Mouse (Mus musculus) intestine, postnatal 0 days (tissue): ENCODE data around the gene Ppp1r12b. TPM values are rescaled to one million over a fixed set of nuclear protein-coding genes. Genes with fewer than 3 reads are reported as not detected.

Source experiments
- ATAC-seq: fragments of 200-750 bp; cut with Nextera tagmentation; 2 replicates; pipeline ENCODE4 v1.8.0; 2017; ENCODE audit warnings: mild to moderate bottlenecking, moderate TSS enrichment, moderate library complexity
- H3K27ac ChIP-seq: fragments of 300-500 bp; sonication (generic); 2 replicates; pipeline ENCODE4 v1.5.1; 2014; ENCODE audit warnings: mild to moderate bottlenecking, low read depth, low read length, moderate library complexity
- H3K27me3 ChIP-seq: fragments of 300-500 bp; sonication (generic); replicated peaks from 2 replicates; pipeline ENCODE4 v1.6.1; 2014; ENCODE audit warnings: low read length, mixed read lengths; ENCODE audit not compliant: control insufficient read depth, insufficient read depth
- H3K36me3 ChIP-seq: fragments of 300-500 bp; sonication (generic); 2 replicates; pipeline ENCODE4 v1.6.1; 2014; ENCODE audit warnings: mild to moderate bottlenecking, moderate library complexity; ENCODE audit not compliant: control insufficient read depth, insufficient read depth
- H3K4me1 ChIP-seq: fragments of 300-500 bp; sonication (generic); replicated peaks from 2 replicates; pipeline ENCODE4 v1.6.1; 2014; ENCODE audit warnings: antibody characterized with exemption, low read length, mixed read lengths; ENCODE audit not compliant: control insufficient read depth, insufficient read depth
- H3K4me2 ChIP-seq: fragments of 300-500 bp; sonication (generic); replicated peaks from 2 replicates; pipeline ENCODE4 v1.6.1; 2014; ENCODE audit warnings: low read depth, mild to moderate bottlenecking, moderate library complexity
- H3K4me3 ChIP-seq: fragments of 300-500 bp; sonication (generic); 2 replicates; pipeline ENCODE4 v1.5.1; 2014; ENCODE audit warnings: low read depth, low read length
- H3K9ac ChIP-seq: fragments of 300-500 bp; sonication (generic); 2 replicates; pipeline ENCODE4 v1.6.1; 2014; ENCODE audit warnings: mild to moderate bottlenecking, low read depth, low read length
- H3K9me3 ChIP-seq: fragments of 300-500 bp; sonication (generic); 2 replicates; pipeline ENCODE4 v1.6.1; 2016; ENCODE audit warnings: mixed run types; ENCODE audit not compliant: control insufficient read depth
- CTCF ChIP-seq: sonication (generic); IDR thresholded peaks from 2 replicates; pipeline ENCODE4 v1.5.1; 2016; ENCODE audit warnings: low read depth, mild to moderate bottlenecking, control low read depth, antibody characterized with exemption, moderate library complexity
- WGBS: fragments of 180-500 bp; shearing (Covaris S2); extraction: QIAGEN DNeasy Blood & Tissue Kit; methylation state at CpG from one replicate; pipeline ENCODE4 v1.1.7; 2014; 5-methylcytosine and 5-hydroxymethylcytosine counted together
- polyA plus RNA-seq: library from polyadenylated mRNA; unstranded; fragments of >200 nt; fragmentation: Nextera tagmentation; extraction: Ambion mirVana; gene quantifications from 2 replicates; pipeline ENCODE4 v1.2.1, GENCODE M21; 2015

Gene Ppp1r12b
- polyA plus RNA-seq, 1 experiment from 2014 or later = 11.5 TPM

DNA sequence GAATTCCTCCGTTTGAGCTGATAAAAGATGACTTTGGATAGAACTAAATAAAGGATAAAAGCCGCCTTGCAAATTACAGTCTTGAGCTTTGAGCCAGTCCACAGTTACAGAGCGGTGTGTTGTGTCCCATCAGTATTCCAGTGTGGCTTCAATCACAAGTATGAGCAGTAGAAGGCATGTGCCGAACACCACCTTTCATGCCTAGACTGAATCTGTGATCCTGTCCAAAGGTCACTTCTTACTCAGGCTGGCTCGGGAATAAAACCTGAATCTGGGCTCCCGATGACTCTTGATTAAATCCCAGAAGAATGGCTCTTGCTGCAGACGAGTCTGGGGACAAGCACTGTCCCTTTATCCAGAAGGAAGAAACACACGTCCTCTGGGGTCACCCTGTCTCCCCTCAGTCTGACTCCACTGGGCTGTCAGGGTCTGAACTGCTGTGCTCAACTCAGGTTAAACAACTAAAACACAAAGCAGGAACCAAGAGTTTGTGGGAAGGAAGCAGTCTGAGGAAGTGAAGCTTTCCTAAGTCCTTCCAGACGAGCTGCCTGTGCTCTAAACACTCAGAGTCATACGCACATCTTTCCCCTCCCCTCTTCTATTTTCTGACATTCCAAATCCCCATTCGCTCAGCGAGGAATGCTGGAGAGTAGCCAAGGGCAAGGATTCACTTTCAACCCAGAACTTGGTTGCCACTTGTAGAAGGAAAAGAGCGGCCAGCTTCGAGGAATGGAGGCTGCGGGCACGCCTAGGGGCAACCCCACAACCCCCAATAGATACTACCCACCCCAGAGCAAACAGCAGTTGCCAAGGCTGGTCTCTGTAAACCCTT is 152.2 kb downstream of the Ppp1r12b start:
- Histone ChIP-seq H3K27me3 (no peaks in the 10 kb centered on the region), H3K36me3 (no peaks in the 10 kb centered on the region; the same call in 1 of the 2 replicates), H3K9me3 (no peaks in the 10 kb centered on the region), H3K9ac (peak overlapping the region; percentile 55), H3K27ac (peak overlapping the region; percentile 55), H3K4me2 (peak overlapping the region; percentile 37), H3K4me1 (no peaks in the 10 kb centered on the region), H3K4me3 (peak overlapping the region; percentile 24)
- WGBS = 31% methylated on average over 16 of the region's 16 CpGs
- TF ChIP-seq CTCF = no peak
- ATAC-seq = no peak; the same call in 1 of the 2 replicates

DNA sequence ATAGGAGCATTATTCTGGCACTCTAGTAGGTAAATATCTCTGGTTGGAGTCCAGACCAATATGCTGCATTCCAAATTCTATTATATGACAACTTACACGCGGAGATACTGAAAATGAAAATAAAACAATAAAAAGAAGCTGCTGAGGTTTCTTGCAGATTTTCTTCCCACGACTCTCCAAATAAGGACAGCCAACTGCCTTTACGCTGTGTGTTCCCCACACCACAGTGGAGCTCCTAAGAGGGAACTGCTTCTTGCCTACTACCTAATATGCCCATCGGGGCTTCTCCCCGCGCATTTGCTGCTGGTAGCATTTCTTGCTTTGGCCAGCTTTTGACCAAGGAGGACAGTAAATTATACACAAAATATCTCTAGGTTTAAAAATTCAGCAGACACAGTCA is 154.0 kb downstream of the Ppp1r12b start:
- Histone ChIP-seq H3K4me1 (no peaks in the 10 kb centered on the region), H3K36me3 (no peaks in the 10 kb centered on the region; the same call in 1 of the 2 replicates), H3K9ac (peak overlapping the region; percentile 55), H3K9me3 (no peaks in the 10 kb centered on the region), H3K4me3 (peak overlapping the region; percentile 24), H3K4me2 (peak overlapping the region; percentile 37), H3K27ac (peak overlapping the region; percentile 60; the same call in 1 of the 2 replicates), H3K27me3 (no peaks in the 10 kb centered on the region)
- no peak for ATAC-seq
- no peak for TF ChIP-seq CTCF
- WGBS = 62% methylated on average over 7 of the region's 7 CpGs

DNA sequence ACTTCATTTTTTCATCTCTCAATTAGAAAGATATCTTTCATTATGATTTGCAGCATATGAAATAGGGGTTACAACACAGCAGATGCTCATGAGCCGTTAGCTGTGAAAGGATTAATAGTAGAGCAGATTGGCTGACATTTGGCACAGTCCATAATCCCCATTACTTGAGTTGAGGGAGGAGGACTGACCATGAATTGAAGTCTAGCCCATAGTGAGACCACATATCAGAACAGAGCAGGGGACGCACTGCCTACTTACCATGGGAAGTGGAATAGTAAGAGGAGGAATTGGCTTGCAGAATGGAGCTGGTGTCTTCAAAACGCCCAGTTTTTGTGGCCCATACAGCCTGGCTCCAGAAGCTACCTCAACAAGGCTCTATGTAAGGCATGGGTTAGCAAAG is 159.2 kb downstream of the Ppp1r12b start:
- ATAC-seq = no peak
- TF ChIP-seq CTCF = no peak
- no peaks in the 10 kb centered on the region for H3K4me1 ChIP-seq
- H3K27ac ChIP-seq = no peak overlapping the region
- no peak overlapping the region for H3K4me2 ChIP-seq
- WGBS = 70% methylated on average over 3 of the region's 3 CpGs
- H3K9ac ChIP-seq = no peak overlapping the region
- H3K4me3 ChIP-seq = no peak overlapping the region
- H3K9me3 ChIP-seq = no peaks in the 10 kb centered on the region
- H3K27me3 ChIP-seq = no peaks in the 10 kb centered on the region
- H3K36me3 ChIP-seq = no peaks in the 10 kb centered on the region; the same call in 1 of the 2 replicates

DNA sequence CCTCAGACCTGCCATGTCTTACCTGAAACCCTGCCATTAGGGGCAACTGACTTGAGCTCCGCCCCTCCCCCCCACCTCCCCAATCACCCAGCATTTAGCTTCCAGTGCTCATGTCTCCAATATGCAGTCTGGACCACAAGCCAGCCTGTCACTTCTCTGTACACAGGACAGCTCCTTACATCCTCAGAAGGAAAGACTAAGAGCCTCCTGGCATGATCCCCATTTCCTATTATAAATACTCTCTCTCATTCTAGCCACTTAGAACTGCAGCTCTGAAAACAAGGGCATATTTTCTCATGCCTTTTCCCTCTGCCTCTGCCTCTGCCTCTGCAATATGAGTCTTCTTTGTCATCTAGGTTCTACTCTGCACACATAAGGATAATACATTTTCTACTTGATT is 159.7 kb downstream of the Ppp1r12b start:
- no peaks in the 10 kb centered on the region for H3K4me1 ChIP-seq
- no peaks in the 10 kb centered on the region for H3K9me3 ChIP-seq
- H3K9ac ChIP-seq = no peak overlapping the region
- no peaks in the 10 kb centered on the region for H3K27me3 ChIP-seq
- no peaks in the 10 kb centered on the region; the same call in 1 of the 2 replicates for H3K36me3 ChIP-seq
- H3K27ac ChIP-seq = no peak overlapping the region
- WGBS = 79% methylated on average over 1 of the region's 1 CpGs
- TF ChIP-seq CTCF = no peak
- H3K4me2 ChIP-seq = no peak overlapping the region
- no peak overlapping the region for H3K4me3 ChIP-seq
- ATAC-seq = no peak

DNA sequence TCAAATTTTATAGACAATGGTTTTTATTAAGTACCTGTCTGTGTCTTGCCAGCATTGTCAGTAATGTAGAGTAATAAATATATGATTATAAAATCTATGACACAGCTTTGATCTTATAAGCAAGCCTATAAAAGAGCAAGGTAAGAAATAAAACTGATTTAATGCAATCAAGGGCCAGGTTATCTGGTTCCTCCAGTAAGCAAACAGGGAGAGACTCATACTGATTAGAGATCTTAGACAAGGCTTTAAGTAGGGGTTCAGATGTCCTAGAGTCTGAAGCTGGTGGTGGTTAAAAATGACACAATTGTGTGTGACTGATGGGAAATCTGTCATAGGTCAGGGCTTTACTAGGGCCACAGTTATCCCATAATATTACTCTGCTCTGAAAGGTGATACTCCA is 164.3 kb downstream of the Ppp1r12b start:
- H3K4me1 ChIP-seq = no peaks in the 10 kb centered on the region
- no peak overlapping the region for H3K4me2 ChIP-seq
- no peak overlapping the region for H3K27ac ChIP-seq
- no peaks in the 10 kb centered on the region for H3K36me3 ChIP-seq
- no peaks in the 10 kb centered on the region for H3K9me3 ChIP-seq
- no peak overlapping the region for H3K9ac ChIP-seq
- no peak for ATAC-seq
- TF ChIP-seq CTCF = no peak
- no peaks in the 10 kb centered on the region for H3K27me3 ChIP-seq
- H3K4me3 ChIP-seq = no peak overlapping the region

DNA sequence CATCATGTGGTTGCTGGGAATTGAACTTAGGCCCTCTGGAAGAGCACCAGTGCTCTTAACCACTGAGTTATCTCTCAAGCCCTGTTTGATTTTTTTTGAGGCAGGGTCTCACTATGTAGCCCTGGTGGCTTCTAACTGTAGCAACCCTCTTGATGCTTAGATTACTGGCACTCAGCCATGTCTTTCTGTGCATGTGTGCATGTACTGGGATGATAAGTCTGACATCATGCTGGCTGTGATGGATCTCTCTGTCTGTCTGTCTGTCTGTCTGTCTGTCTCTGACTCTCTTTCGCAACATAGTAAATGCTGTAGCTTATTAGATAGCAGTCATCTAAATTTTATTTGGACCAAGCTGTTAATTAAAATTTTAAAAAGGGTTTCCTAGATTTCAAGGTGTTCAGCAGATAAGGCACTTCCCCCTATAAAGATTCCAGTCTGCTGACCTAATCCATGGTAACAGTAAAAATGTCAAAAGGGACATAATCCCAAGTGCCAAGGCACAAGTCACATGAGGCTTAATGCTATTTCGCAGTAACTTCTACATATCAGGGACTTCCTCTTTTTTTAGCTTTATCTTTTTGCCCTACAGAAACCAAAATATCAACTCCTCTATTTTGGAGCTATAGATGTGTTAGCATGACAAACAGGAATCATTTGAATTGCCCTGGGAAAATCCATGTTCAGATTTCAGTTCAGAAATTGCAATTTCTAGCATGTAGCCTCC is 164.9 kb downstream of the Ppp1r12b start:
- no peak overlapping the region for H3K27ac ChIP-seq
- H3K36me3 ChIP-seq = no peaks in the 10 kb centered on the region
- WGBS = 82% methylated on average over 2 of the region's 2 CpGs
- H3K4me2 ChIP-seq = no peak overlapping the region
- no peaks in the 10 kb centered on the region for H3K27me3 ChIP-seq
- H3K9me3 ChIP-seq = no peaks in the 10 kb centered on the region
- no peak for TF ChIP-seq CTCF
- no peak overlapping the region for H3K9ac ChIP-seq
- ATAC-seq = no peak
- no peak overlapping the region for H3K4me3 ChIP-seq
- no peaks in the 10 kb centered on the region for H3K4me1 ChIP-seq
